Mouse (Mus musculus) MEL (cell line): ENCODE data around the gene Senp1.

Experiments used
- MXI1 ChIP-seq: IDR thresholded peaks from 2 replicates; pipeline ENCODE4 v1.6.1; 2011; ENCODE audit warnings: mild to moderate bottlenecking, low read depth, low read length, improper control_type of control experiment
- MYC ChIP-seq: IDR thresholded peaks from 2 replicates; pipeline ENCODE4 v1.6.1; 2011; ENCODE audit warnings: low read depth, mild to moderate bottlenecking, low read length, improper control_type of control experiment, moderate library complexity

GRCm38 (mm10) chr15:98140809-98141208 is 47.3 kb upstream of the Senp1 start:
- TF ChIP-seq MXI1 (no peak), MYC (no peak)
